Mouse (Mus musculus): Measurements from ENCODE around the gene Tecpr2. TPM values are rescaled to one million over a fixed set of nuclear protein-coding genes. Genes with fewer than 3 reads are reported as not detected.
A peak's percentile ranks its signal among the peaks of the same experiment; 100 is the strongest.

Gene Tecpr2
- polyA plus RNA-seq, 1 experiment: 6.1 TPM

- no peak overlapping the region for H3K4me3 ChIP-seq (replicated peaks; ENCODE audit: control insufficient read depth, low read depth, low read length)
- peak overlapping the region; percentile 83 for H3K27ac ChIP-seq (ENCODE audit: control insufficient read depth, insufficient read depth, low read depth, low read length, poor library complexity)
- WGBS: 69% methylated on average over 11 of the region's 11 CpGs
- TF ChIP-seq POLR2A (IDR thresholded peaks at IDR 0.05; ENCODE audit: borderline replicate concordance, control insufficient read depth, low read depth, low read length) (no peak), CTCF (IDR thresholded peaks at IDR 0.05; ENCODE audit: control insufficient read depth, insufficient read depth, low read length) (no peak)
- H3K4me1 ChIP-seq (ENCODE audit: control insufficient read depth, insufficient read depth, low read length): peaks cover 17% of the 10 kb centered on the region
These were observed 119.7 kb downstream of the Tecpr2 start for GRCm38 (mm10) chr12:111008500-111009490.

- Histone ChIP-seq H3K4me3 (replicated peaks; ENCODE audit: control insufficient read depth, low read depth, low read length) (no peak overlapping the region), H3K4me1 (ENCODE audit: control insufficient read depth, insufficient read depth, low read length) (peaks cover 12% of the 10 kb centered on the region), H3K27ac (ENCODE audit: control insufficient read depth, insufficient read depth, low read depth, low read length, poor library complexity) (peak overlapping the region; percentile 83)
- no peak for TF ChIP-seq POLR2A (IDR thresholded peaks at IDR 0.05; ENCODE audit: borderline replicate concordance, control insufficient read depth, low read depth, low read length)
- no peak for TF ChIP-seq CTCF (IDR thresholded peaks at IDR 0.05; ENCODE audit: control insufficient read depth, insufficient read depth, low read length)
- WGBS: 47% methylated on average over 6 of the region's 6 CpGs
These were observed 120.7 kb downstream of the Tecpr2 start for GRCm38 (mm10) chr12:111009615-111010257.

DNA sequence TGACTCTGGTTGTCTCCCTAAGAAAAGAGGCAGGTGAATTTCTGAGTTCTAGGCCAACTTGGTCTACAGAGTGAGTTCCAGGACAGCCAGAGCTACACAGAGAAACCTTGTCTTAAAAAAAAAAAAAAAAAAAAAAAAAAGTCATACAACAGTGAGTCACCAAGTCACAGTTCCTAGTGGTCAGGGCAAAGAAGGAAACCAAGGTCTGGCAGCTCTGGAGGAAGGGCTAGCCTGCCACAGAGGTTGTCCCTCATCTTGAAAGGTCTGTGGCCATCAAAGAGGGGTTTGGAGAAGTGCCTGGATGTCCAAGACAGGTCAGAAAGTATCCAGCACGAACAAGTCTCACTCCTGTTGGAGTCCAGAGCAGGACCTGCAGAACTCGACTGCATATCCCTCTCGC lies 127.7 kb downstream of the Tecpr2 start:
- Histone ChIP-seq H3K27ac (ENCODE audit: control insufficient read depth, insufficient read depth, low read depth, low read length, poor library complexity) (no peak overlapping the region), H3K4me1 (ENCODE audit: control insufficient read depth, insufficient read depth, low read length) (no peaks in the 10 kb centered on the region), H3K4me3 (replicated peaks; ENCODE audit: control insufficient read depth, low read depth, low read length) (no peak overlapping the region)
- TF ChIP-seq POLR2A (IDR thresholded peaks at IDR 0.05; ENCODE audit: borderline replicate concordance, control insufficient read depth, low read depth, low read length): no peak
- TF ChIP-seq CTCF (IDR thresholded peaks at IDR 0.05; ENCODE audit: control insufficient read depth, insufficient read depth, low read length): no peak
- WGBS: 57% methylated on average over 3 of the region's 3 CpGs

GRCm38 (mm10) chr12:111018068-111018467 lies 129.0 kb downstream of the Tecpr2 start:
- 89% methylated on average over 11 of the region's 11 CpGs for WGBS
- TF ChIP-seq CTCF (IDR thresholded peaks at IDR 0.05; ENCODE audit: control insufficient read depth, insufficient read depth, low read length) (no peak), POLR2A (IDR thresholded peaks at IDR 0.05; ENCODE audit: borderline replicate concordance, control insufficient read depth, low read depth, low read length) (no peak)
- H3K27ac ChIP-seq (ENCODE audit: control insufficient read depth, insufficient read depth, low read depth, low read length, poor library complexity): no peak overlapping the region
- no peaks in the 10 kb centered on the region for H3K4me1 ChIP-seq (ENCODE audit: control insufficient read depth, insufficient read depth, low read length)
- H3K4me3 ChIP-seq (replicated peaks; ENCODE audit: control insufficient read depth, low read depth, low read length): no peak overlapping the region

GRCm38 (mm10) chr12:111019086-111019485 lies 130.0 kb downstream of the Tecpr2 start:
- no peaks in the 10 kb centered on the region for H3K4me1 ChIP-seq (ENCODE audit: control insufficient read depth, insufficient read depth, low read length)
- WGBS: 81% methylated on average over 2 of the region's 2 CpGs
- H3K4me3 ChIP-seq (replicated peaks; ENCODE audit: control insufficient read depth, low read depth, low read length): no peak overlapping the region
- H3K27ac ChIP-seq (ENCODE audit: control insufficient read depth, insufficient read depth, low read depth, low read length, poor library complexity): no peak overlapping the region
- no peak for TF ChIP-seq CTCF (IDR thresholded peaks at IDR 0.05; ENCODE audit: control insufficient read depth, insufficient read depth, low read length)
- TF ChIP-seq POLR2A (IDR thresholded peaks at IDR 0.05; ENCODE audit: borderline replicate concordance, control insufficient read depth, low read depth, low read length): no peak

- no peak overlapping the region for H3K4me3 ChIP-seq (replicated peaks; ENCODE audit: control insufficient read depth, low read depth, low read length)
- no peak for TF ChIP-seq POLR2A (IDR thresholded peaks at IDR 0.05; ENCODE audit: borderline replicate concordance, control insufficient read depth, low read depth, low read length)
- TF ChIP-seq CTCF (IDR thresholded peaks at IDR 0.05; ENCODE audit: control insufficient read depth, insufficient read depth, low read length): no peak
- 63% methylated on average over 1 of the region's 1 CpGs for WGBS
- H3K4me1 ChIP-seq (ENCODE audit: control insufficient read depth, insufficient read depth, low read length): no peaks in the 10 kb centered on the region
- no peak overlapping the region for H3K27ac ChIP-seq (ENCODE audit: control insufficient read depth, insufficient read depth, low read depth, low read length, poor library complexity)
These were observed 132.1 kb downstream of the Tecpr2 start for GRCm38 (mm10) chr12:111021138-111021537.

DNA sequence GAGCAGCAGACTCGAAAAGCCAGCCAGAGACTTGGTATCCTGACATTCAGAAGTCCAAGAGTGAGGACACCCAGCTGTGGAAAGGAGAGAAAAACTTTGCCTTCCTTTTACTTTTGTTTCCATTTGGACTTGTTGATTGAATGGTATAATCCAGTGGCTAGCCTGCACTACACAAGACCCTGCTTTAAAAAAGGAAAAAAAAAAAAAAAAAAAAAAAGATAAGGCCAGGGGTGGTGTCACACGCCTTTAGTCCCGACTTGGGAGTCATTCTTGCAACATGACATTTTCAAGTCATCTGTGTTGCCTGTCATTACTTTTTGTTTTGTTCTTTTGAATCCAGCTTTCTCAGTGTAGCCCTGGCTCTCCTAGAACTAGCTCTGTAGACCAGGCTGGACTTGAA lies 132.5 kb downstream of the Tecpr2 start:
- Histone ChIP-seq H3K4me3 (replicated peaks; ENCODE audit: control insufficient read depth, low read depth, low read length) (no peak overlapping the region), H3K4me1 (ENCODE audit: control insufficient read depth, insufficient read depth, low read length) (no peaks in the 10 kb centered on the region), H3K27ac (ENCODE audit: control insufficient read depth, insufficient read depth, low read depth, low read length, poor library complexity) (no peak overlapping the region)
- TF ChIP-seq CTCF (IDR thresholded peaks at IDR 0.05; ENCODE audit: control insufficient read depth, insufficient read depth, low read length) (no peak), POLR2A (IDR thresholded peaks at IDR 0.05; ENCODE audit: borderline replicate concordance, control insufficient read depth, low read depth, low read length) (no peak)
- 51% methylated on average over 3 of the region's 3 CpGs for WGBS

Other genes with a start within 250 kb of the Tecpr2 start
- gene 1700001K19Rik, start 206.6 kb upstream of the Tecpr2 start, polyA plus RNA-seq (2011; ENCODE audit: insufficient read depth, insufficient read length, low replicate concordance, missing spikeins): not detected in 2 replicates
- gene Hsp90aa1, start 186.5 kb upstream of the Tecpr2 start, polyA plus RNA-seq (2011; ENCODE audit: insufficient read depth, insufficient read length, low replicate concordance, missing spikeins): 294 and 808 TPM in 2 replicates
- 7.8 and 16.6 TPM in 2 replicates for gene Wdr20, start 151.3 kb upstream of the Tecpr2 start, polyA plus RNA-seq (2011; ENCODE audit: insufficient read depth, insufficient read length, low replicate concordance, missing spikeins)
- not detected in 2 replicates for gene Mok, start 48.3 kb upstream of the Tecpr2 start, polyA plus RNA-seq (2011; ENCODE audit: insufficient read depth, insufficient read length, low replicate concordance, missing spikeins)
- 2.1 and 6.7 TPM in 2 replicates for gene Zfp839, start 39.0 kb upstream of the Tecpr2 start, polyA plus RNA-seq (2011; ENCODE audit: insufficient read depth, insufficient read length, low replicate concordance, missing spikeins)
- 30.1 and 37.1 TPM in 2 replicates for gene Cinp, start 119 bp upstream of the Tecpr2 start, polyA plus RNA-seq (2011; ENCODE audit: insufficient read depth, insufficient read length, low replicate concordance, missing spikeins)
- 19.7 and 28.6 TPM in 2 replicates for gene Ankrd9, start 89.8 kb downstream of the Tecpr2 start, polyA plus RNA-seq (2011; ENCODE audit: insufficient read depth, insufficient read length, low replicate concordance, missing spikeins)
- 9.9 and 14.6 TPM in 2 replicates for gene Rcor1, start 150.1 kb downstream of the Tecpr2 start, polyA plus RNA-seq (2011; ENCODE audit: insufficient read depth, insufficient read length, low replicate concordance, missing spikeins)